Mouse (Mus musculus) spleen, adult 2 months (tissue): ENCODE measurements at regions not wholly inside any gene's neighbourhood (a gene's known extent, or its start where the extent isn't known, plus 50 kb on each side); places are given as distances from the start of the nearest gene placed in this dataset.

Experiments used
- CTCF ChIP-seq: fragments of 200-500 bp; IDR thresholded peaks from 2 replicates; pipeline ENCODE4 v1.5.1; 2011; ENCODE audit warnings: mild to moderate bottlenecking, inconsistent platforms; ENCODE audit not compliant: insufficient read depth, insufficient read length, insufficient replicate concordance; ENCODE audit errors: extremely low read depth
- POLR2A ChIP-seq: fragments of 200-500 bp; IDR thresholded peaks from 2 replicates; pipeline ENCODE4 v1.6.1; 2011; ENCODE audit warnings: low read depth, low read length, inconsistent platforms

GRCm38 (mm10) chr2:166272190-166272543 lies 116.7 kb upstream of the Sulf2 start:
- TF ChIP-seq CTCF (no peak), POLR2A (no peak)
